Mouse (Mus musculus): ENCODE measurements at regions not wholly inside any gene's neighbourhood (a gene's known extent, or its start where the extent isn't known, plus 50 kb on each side); places are given as distances from the start of the nearest gene placed in this dataset.

DNA sequence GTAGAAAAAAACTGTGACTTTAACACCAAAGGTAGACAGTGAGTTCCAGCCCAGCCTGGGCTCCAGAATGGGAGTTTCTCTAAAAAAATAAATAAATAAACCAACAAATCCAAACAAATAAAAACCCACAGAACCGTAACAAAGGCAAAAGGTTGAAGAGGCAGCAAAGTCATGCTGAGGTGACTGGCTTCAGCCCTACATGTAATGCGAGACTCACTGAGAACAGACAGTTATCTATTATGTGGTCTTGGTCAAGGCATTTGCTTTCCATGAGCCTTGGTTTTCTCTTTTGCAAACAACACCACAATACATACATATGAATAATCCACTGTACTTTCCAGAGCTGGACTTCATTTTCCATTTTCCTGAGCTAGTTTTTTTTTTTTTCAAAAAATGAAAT, 516.6 kb upstream of the Adam5 start:
- TF ChIP-seq POLR2A (IDR thresholded peaks at IDR 0.05; ENCODE audit: borderline replicate concordance, insufficient read depth, low read length) (no peak), CTCF (IDR thresholded peaks at IDR 0.05; ENCODE audit: borderline replicate concordance, insufficient read depth, low read depth, low read length) (no peak)
